Mouse (Mus musculus) right cerebral cortex, postnatal 14 days (tissue): ENCODE results near the gene Zfhx3.

ENCODE experiments used
- DNase-seq: peaks from one replicate; pipeline ENCODE4 v3.0.0; 2022

Gene Zfhx3

DNA sequence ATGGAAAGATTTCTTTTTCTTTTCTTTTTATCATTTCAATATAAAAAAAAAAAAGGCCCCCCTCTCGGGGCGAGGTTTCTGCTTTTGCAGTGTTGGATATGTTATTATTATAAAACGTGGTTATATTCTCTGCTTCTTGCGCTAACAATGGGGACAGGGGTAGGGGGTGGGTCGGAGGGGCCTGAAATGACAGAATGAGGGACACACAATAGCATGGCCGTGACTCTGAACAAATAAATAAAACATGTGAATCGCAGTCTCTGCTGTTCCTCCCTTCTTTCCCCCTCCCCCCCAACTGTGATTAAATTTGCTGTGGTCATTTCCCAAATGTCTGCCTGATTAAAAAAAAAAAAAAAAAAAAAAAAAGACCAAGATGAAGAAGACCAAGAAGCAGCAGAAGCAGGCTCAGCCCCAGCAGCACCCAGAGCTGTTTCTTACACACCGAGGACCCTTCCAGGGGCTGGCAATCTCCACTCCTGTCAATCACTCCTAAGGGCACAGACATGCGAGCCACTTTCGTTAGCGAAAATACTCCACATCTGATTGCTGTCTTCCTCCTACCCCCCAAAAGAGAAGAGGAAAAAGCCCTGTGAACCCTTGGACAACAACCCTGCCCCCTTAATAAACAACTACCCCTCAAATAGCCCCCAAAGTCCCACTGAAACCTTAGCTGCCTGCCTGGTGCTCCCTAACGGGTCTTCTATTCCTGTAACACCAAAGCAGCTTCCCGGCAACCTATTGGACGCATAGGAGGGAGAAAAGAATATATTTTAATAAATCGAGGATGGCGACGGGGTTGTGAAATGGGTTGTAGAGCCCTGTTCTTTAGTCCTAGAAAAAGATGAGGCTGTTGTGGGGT is 302.4 kb downstream of the Zfhx3 start:
- no peak for DNase-seq

DNA sequence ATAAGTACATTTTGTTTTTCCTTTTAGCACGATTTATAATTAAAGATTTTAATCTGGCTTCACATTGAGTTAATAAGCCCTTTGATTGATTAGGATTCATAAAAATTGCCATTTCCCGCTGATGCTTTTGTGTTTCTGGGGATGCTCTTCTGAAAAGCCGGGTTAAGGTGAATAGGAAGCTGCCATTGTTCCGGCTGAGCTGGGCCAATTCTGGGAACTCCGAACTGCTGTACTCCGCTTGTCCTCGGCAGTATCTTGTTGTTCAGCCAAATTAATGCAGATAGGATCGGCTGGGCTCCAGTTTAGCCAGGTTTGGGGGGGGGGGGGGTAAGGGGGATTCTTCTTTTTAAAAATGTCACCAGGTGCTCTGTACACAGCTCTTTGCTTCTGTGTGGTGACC is 303.1 kb downstream of the Zfhx3 start:
- DNase-seq = no peak

DNA sequence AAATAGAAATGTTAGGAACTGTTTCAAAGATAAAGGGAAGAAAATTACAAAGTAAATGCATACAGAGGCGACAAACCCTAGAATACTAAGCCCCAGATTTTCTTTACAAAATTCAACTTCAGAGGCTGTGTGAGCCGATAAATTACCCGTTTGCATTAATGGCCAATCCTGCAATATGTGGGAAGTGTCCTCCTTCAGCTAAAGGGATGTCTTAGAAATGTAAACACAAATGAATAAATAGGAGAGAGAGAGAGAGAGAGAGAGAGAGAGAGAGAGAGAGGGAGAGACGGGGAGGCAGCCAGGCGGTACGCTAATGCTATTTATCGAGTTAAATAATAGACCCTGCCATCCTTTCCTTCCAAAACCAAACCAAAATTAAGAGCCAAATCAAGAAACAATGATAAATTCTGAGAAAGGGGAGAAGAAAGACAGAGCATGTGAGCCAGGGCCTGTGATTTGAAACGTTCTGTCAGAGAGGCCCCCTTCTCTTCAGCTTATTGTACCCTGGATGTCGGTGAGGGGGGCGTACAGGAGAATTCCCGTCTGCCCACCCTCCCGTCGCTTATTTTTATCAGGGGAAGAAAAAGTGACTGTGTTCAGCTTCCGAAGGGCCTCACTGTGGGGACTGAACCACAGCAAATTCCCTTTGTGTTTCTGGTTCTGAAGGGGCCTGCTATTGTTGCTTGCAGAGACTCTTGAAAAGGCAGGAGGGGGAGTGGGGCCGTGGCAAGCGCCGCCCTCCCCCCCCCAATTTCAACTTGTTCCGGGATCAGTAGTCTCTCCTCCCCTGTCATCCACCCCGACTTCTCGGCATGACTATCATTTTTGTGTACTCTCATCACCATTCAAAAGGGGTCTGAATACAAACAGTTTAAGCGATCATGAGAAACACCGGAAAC is 303.8 kb downstream of the Zfhx3 start:
- DNase-seq = no peak

DNA sequence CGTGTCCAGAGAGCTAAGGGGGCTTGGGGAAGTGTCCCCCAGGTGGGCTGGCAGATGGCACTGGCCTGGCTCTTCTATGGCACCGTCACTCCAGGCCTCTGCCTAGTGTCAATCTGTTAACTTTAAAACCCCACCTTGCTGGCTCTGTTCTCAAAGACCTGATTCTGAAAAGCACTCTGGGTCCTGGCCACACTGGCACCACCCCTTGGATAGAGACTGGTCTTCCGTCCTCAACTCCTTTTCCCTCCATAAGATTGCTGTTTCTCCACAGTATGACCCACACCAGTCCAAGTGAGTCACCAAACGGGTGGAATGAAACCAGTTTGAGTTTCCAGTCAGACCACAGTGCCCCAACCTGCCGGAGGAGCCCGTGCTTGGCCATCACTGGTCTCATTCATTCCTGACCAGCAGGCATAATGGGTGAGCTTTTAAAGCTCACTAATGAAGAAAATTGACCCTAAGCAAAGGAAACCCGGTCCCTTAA is 304.5 kb downstream of the Zfhx3 start:
- DNase-seq = no peak

- DNase-seq = no peak
Measured at GRCm38 (mm10) chr8:108264593-108265160, 322.2 kb downstream of the Zfhx3 start.

DNA sequence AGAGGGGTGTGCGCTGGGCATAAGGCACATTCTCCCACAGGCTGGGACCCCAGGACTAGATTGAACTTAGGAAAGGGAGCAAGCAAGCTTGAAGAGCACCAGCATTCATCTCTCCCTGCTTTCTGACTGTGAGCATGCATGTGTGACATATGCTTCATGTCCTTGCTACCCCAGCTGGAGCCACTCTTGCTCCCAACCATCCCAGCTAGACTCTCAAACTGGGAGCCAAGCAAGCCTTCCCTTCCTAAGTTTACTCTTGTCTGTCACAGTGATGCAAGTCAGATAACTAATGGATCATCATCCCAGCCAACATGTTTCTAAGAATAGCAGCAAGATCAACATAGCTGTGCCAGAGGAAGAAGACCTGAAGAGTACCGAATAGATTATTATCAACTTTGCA is 335.5 kb downstream of the Zfhx3 start:
- DNase-seq = no peak

GRCm38 (mm10) chr8:108281981-108282380 is 339.5 kb downstream of the Zfhx3 start:
- no peak for DNase-seq

GRCm38 (mm10) chr8:108286117-108286516 is 343.7 kb downstream of the Zfhx3 start:
- no peak for DNase-seq

GRCm38 (mm10) chr8:108300964-108301615 is 358.6 kb downstream of the Zfhx3 start:
- no peak for DNase-seq

GRCm38 (mm10) chr8:108301654-108302053 is 359.2 kb downstream of the Zfhx3 start:
- no peak for DNase-seq

GRCm38 (mm10) chr8:108305368-108305767 is 362.9 kb downstream of the Zfhx3 start:
- no peak for DNase-seq

- DNase-seq = no peak
Measured at GRCm38 (mm10) chr8:108309525-108310246, 367.2 kb downstream of the Zfhx3 start.

DNA sequence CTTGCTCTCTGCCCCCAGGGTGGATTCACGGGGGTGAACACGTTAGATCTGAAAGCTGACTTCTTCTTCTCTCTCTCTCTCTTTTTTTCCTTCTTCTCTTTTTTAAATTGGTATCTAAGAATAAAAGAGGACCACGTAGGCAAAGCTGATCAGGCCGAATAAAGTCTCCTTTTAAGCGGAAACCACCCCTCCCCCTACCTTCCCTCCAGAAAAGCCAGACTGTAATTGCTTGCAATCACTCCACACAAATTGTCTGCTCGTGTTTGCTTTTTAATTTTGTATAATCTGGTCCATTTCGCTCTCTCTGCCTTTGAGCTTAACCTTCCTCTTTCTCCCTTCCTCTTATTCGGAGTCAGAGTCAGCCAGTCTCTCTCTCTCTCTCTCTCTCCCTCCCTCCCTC is 372.6 kb downstream of the Zfhx3 start:
- no peak for DNase-seq

DNA sequence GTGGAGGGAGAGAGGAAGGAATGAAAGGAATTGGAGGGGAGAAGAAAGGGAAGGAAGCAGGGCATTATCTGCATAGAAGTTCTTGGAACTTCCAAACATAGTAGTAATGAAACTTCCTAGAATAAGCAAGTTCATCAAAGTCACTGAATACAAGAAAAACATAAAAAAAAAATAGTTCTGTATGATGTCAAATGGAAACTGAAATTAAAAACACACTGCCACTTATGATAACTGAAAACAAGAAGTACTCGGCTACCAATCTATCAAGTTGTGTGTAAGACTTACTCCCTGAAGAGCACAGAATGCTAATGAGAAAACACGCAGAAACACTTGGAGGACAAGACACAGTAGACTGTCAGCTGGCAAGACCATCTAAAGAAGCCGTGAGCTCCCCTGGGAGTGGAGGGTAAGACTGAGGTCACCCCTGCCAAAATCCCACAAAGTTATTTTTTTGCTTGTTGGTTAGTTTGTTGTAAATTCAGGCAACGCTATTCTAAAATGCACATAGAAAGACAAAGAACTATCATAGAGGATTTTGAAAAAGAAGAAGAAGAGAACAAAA is 375.2 kb downstream of the Zfhx3 start:
- no peak for DNase-seq

DNA sequence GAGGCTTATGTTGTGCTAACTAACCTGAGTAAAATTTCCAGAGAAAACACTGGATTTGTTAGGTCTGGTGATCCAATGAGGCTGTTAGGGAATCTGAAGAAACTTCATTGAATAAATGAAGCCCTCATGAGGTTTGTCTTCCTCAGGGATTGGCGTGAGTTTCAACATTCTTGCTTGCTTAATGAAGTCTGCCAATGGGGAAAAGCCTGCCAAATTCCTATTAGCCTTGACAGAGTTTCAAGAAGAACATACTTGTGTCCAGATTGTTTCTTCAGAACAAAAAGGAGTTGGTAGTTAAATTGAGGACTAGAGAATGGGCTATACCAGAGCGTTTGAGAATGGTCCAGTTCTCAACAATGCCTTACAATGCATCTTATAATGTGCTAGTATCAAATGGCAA is 385.3 kb downstream of the Zfhx3 start:
- DNase-seq = no peak

- no peak for DNase-seq
Measured at GRCm38 (mm10) chr8:108348352-108348751, 405.9 kb downstream of the Zfhx3 start.

- DNase-seq = no peak
Measured at GRCm38 (mm10) chr8:108348776-108349175, 406.3 kb downstream of the Zfhx3 start.

- no peak for DNase-seq
Measured at GRCm38 (mm10) chr8:108355119-108355777, 412.8 kb downstream of the Zfhx3 start.

DNA sequence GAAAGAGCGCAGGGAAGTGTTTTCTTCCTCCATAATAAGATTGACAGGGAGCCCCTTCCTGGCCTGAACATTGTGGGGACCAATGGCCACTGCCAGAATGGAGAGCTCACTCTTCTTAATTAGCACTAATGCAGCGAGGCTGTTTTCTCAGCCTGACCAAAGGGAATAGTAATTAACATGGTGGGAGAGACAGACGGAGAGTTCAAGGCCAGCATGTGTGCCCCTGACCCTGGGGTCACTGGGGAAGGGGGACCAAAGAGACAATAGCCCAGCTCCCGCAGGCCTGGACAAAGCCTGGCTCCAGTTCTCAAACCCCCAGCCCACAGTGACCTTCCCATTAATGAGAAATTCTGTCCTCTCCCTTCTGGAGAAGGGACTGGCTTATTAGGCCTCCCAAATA is 419.0 kb downstream of the Zfhx3 start:
- DNase-seq = no peak

DNA sequence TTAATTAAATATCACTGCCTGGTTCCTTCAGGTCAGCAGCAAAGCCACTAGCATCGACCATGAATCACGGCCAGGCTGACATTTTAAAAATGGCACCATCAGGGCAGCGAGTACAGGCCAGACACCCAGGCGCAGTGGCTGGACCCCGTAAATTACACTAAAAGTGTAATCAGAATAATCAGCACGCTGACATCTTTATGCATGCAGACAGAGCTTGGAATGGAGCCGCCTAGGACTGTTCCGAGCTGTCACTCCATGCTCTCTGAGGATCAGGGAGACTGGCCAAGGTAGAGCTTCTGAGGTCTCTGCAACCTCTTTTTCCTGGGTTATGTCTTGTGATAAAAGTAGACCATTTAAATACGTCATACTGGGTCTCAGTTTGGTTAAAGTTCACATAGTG is 420.0 kb downstream of the Zfhx3 start:
- DNase-seq = no peak

DNA sequence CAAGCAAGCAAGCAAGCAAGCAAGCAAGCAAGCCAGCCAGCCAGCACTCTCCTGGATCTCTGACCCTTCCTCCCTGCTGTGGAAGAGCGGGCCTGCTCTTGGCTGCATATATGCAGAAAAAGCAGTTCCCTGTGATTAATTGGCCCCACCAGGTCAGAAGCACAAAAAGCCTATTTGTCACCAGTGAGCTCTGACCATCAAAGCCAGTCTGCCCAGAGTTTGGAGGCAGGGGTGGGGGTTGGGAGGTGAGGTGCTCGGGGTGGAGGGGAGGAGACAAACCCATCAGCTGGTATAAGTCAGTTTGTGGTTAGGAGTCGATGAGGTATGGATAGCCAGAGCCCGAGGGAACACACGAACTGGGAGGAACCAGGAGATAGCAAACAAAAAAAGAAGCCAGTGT is 421.0 kb downstream of the Zfhx3 start:
- no peak for DNase-seq
